Mouse (Mus musculus): ENCODE measurements at regions not wholly inside any gene's neighbourhood (a gene's known extent, or its start where the extent isn't known, plus 50 kb on each side); places are given as distances from the start of the nearest gene placed in this dataset.

DNA sequence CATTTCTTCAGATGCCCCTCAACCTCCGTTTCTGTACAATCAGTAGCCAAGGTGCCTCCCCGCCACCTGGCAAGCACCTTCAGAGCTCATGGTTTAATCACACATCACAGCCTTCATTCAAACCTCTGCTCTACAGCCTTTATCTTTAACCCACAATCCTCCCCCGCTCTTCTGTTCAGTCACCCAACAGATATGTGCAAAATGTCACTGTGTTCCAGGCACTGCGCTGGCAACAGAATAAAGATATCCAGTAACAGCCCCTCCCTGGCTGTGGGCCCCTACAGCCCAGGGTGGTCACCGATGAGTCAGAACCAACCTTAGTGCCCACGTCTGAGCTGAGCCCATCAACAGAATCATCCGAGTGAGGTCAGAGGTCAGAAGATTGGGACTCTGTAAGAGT is 54.3 kb upstream of the Ddr1 start:
- peak; percentile 31 for TF ChIP-seq GATA1 (IDR thresholded peaks at IDR 0.05; ENCODE audit: low read length)

DNA sequence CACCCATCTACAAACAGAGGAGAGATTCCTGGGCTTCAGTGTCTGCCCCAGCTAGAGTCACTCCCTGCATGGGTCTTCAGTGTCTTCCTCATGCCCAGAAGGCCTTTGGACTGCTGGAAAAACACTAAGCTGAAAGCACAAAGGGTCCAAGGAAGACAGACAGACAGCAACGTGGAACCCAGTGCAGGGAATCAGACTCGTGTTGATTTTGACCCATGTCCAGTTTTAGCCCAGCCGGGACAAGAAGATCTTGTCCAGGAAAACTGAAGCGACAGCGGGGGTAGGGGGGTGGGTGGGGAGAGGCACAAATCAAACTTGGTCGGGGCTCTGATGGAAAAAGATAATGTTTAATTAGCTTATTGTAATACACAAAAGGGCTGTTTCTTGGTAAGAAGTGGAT is 55.3 kb upstream of the Ddr1 start:
- no peak for TF ChIP-seq GATA1 (IDR thresholded peaks at IDR 0.05; ENCODE audit: low read length)

DNA sequence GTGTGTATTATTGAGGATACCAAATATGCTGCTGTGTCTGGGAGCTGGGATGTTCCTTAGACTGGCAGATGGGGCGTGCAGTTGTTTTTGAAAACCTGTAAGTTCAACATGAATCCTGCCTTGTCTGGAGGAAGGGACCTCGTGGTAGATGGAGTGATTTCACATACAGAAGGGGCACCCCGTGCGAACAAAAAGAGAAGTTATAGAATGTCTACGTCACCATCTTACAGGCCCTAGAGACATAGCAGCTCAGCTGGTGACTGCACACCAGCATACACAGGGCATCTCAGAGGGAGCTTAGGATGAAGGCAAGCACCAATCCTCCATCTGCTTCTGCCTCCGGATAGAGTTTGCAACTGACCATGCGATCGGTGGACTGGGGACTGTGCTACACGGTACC is 58.2 kb upstream of the Ddr1 start:
- no peak for TF ChIP-seq GATA1 (IDR thresholded peaks at IDR 0.05; ENCODE audit: low read length)

DNA sequence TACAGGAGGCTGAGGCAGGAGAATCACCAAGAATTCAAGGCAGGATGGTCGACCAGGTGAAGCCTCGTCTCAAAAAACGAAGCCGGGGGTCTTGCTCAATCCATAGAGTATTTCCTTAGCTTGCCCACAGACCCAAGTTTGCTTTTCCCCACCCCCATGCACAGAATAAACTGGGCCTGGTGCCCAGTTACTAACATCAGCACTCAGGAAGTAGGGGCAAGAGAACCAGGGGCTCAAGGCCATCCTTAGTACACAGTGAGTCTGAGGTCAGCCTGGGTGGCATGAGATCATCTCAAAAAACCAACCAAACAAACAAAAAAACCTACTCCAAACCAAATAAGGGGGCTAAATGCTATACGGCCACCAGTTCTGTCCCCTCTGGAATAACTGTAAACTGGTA is 58.4 kb upstream of the Ier3 start:
- no peak for TF ChIP-seq GATA1 (IDR thresholded peaks at IDR 0.05; ENCODE audit: low read length)

DNA sequence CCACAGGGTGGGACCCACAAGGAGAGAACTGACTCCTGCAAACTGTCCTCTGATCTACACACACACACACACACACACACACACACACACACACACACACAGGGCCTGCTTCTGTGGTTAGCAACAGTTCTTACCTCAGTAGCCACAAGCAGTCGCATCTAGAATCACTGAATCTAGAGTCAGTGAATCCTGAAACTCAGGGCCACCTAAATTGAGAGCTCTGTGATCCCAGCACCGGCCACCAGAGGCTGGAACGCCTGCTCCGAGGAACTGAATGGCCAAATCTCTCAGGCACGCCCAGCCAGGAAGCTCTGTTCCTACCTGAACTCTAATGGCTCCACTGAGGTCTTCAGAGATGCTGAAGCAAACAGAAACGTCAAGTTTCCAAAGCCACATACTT is 57.6 kb upstream of the Ier3 start:
- TF ChIP-seq GATA1 (IDR thresholded peaks at IDR 0.05; ENCODE audit: low read length) = no peak

GRCm38 (mm10) chr17:35766406-35766805 is 55.1 kb upstream of the Ier3 start:
- no peak for TF ChIP-seq GATA1 (IDR thresholded peaks at IDR 0.05; ENCODE audit: low read length)

- TF ChIP-seq GATA1 (IDR thresholded peaks at IDR 0.05; ENCODE audit: low read length) = no peak
These were observed 52.1 kb upstream of the Ier3 start for GRCm38 (mm10) chr17:35769175-35769960.

GRCm38 (mm10) chr17:35770599-35770998 is 50.9 kb upstream of the Ier3 start:
- TF ChIP-seq GATA1 (IDR thresholded peaks at IDR 0.05; ENCODE audit: low read length) = no peak

DNA sequence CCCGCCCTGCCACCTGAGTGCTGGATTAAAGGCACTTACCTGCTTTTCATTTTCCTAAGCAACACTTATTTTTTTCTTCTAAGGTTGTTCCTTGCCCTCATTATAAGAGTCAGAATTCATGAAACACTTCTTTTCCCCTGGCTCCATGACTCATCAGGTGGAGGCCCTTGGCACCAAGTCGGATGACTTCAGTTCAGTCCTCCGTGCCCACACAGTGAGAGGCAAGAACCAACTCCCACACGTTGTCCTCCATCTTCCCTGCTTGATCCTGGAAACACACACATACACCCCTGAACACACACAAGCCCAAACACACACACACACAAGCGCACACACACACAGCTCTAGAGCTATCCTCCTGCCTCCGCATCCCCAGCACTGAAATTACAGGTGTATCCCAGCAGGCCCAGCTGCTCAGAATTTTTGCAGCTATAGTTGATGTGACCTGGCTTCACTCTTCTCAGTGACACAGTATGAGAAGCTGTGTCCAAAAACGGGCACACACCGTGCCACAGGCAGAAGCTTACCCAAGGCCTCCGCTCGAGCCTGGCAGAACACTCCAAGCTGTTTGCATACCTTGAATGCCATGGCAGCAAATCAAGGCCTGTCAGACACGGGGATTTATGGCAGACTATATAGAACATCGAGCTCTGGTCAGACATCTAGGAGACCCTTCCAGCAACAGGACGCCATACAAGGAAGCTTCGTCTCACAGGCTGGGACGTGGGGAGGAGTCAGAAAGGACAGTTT is 49.7 kb upstream of the Ier3 start:
- no peak for TF ChIP-seq GATA1 (IDR thresholded peaks at IDR 0.05; ENCODE audit: low read length)
